Comparison of ENCODE assay signal across 18 mouse cellular contexts in the genomic region with DNA sequence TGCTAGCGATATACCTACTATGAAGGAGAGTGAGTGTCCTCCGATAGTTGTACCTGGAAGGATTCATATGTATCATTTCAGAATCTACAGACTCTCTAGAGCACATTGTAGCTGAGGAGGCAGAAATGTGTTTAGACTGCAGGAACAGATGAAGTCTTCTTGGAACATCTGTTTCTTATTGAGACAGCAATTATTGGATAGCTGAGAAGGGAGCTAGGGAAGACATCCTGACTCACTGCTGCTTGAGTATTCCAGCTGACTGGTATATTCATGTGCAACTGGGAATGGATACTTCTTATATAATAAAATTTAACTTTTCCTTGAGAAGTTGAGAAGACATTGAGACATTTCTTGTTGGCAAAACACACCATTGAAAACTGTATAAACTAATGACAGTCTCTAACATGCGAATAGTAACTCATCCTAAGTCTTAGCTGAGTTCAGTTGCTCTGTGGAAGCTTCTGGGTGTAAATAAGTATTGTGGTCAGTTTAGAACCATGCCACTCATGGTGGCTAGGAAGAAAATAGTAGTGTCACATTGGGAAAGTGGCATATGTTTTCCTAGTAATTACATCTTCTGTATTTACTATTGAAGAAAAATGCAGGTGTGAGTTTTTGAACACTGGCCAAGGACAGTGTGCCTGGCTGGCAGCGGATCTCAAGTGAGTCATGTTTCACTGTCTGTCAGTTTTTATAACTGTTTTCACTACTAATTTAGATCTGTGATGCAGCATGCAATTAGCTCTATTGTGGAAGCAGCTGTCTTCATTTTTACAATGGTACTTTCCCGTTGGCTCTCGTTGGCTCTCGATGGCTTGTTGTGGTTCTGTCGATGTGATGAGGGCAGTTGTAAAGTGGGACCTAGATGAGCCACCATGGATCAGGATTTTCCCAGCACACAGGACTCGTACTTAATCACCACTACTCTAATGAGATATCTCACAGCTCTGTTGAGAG.
DNase-seq lines count a peak whose midpoint lies in the region; ATAC-seq lines count a peak whose summit lies in the region.
"Had no signal": no experiment of that assay in that cellular context is flagged by ENCODE, and none has a peak within 500 bp of the region (broad histone marks: within the 10 kb centered on the region; RNA-seq: fewer than 3 reads in every experiment).

No protein-coding gene starts in this region.

- H3K27me3 ChIP-seq in forebrain, embryonic 13.5 days, result no peaks in the 10 kb centered on the region
- H3K27me3 ChIP-seq in forebrain, embryonic 11.5 days (ENCODE audit: control insufficient read depth, insufficient read depth, low read length), result no peaks in the 10 kb centered on the region
- no peaks in the 10 kb centered on the region for H3K27me3 ChIP-seq in embryonic facial prominence, embryonic 15.5 days
- H3K27me3 ChIP-seq: heart, embryonic 13.5 days; lung, embryonic 15.5 days had no signal

- H3K36me3 ChIP-seq in forebrain, embryonic 13.5 days (ENCODE audit: poor library complexity, severe bottlenecking), result no peaks in the 10 kb centered on the region
- H3K36me3 ChIP-seq in forebrain, embryonic 11.5 days (ENCODE audit: control insufficient read depth, insufficient read depth, low read length), result no peaks in the 10 kb centered on the region
- no peaks in the 10 kb centered on the region for H3K36me3 ChIP-seq in embryonic facial prominence, embryonic 15.5 days
- H3K36me3 ChIP-seq: heart, embryonic 13.5 days; lung, embryonic 15.5 days had no signal

- no peaks in the 10 kb centered on the region for H3K4me1 ChIP-seq in forebrain, embryonic 13.5 days
- H3K4me1 ChIP-seq in forebrain, embryonic 11.5 days (replicated peaks; ENCODE audit: control insufficient read depth, insufficient read depth, low read length), result no peaks in the 10 kb centered on the region
- no peaks in the 10 kb centered on the region; the same call in 1 of the 2 replicates for H3K4me1 ChIP-seq in embryonic facial prominence, embryonic 15.5 days
- H3K4me1 ChIP-seq: heart, embryonic 13.5 days; lung, embryonic 15.5 days had no signal

- H3K9me3 ChIP-seq in forebrain, embryonic 13.5 days (replicated peaks), result 0 out of 2 replicates have a peak, but pooled peaks cover 5% of the 10 kb centered on the region
- no peaks in the 10 kb centered on the region for H3K9me3 ChIP-seq in forebrain, embryonic 11.5 days (ENCODE audit: control insufficient read depth, low read length)
- no peaks in the 10 kb centered on the region for H3K9me3 ChIP-seq in embryonic facial prominence, embryonic 15.5 days (replicated peaks)
- H3K9me3 ChIP-seq: heart, embryonic 13.5 days; lung, embryonic 15.5 days had no signal

- DNase-seq in forebrain, embryonic 11.5 days (ENCODE audit: low spot score), result no peak
- peak; percentile 77 for DNase-seq in 3T3-L1 (ENCODE audit: low read depth, low spot score)
- peak; percentile 17 for DNase-seq in layer of hippocampus, adult 9-11 months
- no peak for DNase-seq in ovary, postnatal 14 days (ENCODE audit: low spot score)
- DNase-seq in ovary, postnatal 36 days (ENCODE audit: low spot score), result no peak
- no peak for DNase-seq in cerebellum, adult 9-10 months
- DNase-seq: adrenal gland, postnatal 36 days; B cell, adult 2 months; cerebellum, adult 11 months; gastrocnemius, postnatal 25 days; kidney, adult 11 months; kidney, postnatal 4 days; liver had no signal

- peak; percentile 90 for ATAC-seq in forebrain, embryonic 13.5 days
- ATAC-seq in forebrain, embryonic 11.5 days (replicated peaks; ENCODE audit: low FRiP score), result no peak
- peak; percentile 43; the same call in 1 of the 2 replicates for ATAC-seq in embryonic facial prominence, embryonic 15.5 days (ENCODE audit: insufficient number of reproducible peaks, low FRiP score, low TSS enrichment, low read depth)

- H3K9ac ChIP-seq in forebrain, embryonic 13.5 days, result no peak overlapping the region
- H3K9ac ChIP-seq in forebrain, embryonic 11.5 days (ENCODE audit: low read length), result no peak overlapping the region
- no peak overlapping the region for H3K9ac ChIP-seq in embryonic facial prominence, embryonic 15.5 days
- H3K9ac ChIP-seq: heart, embryonic 13.5 days; lung, embryonic 15.5 days had no signal

- no peak overlapping the region for H3K4me3 ChIP-seq in forebrain, embryonic 13.5 days
- no peak overlapping the region for H3K4me3 ChIP-seq in forebrain, embryonic 11.5 days (ENCODE audit: low read depth, low read length)
- H3K4me3 ChIP-seq in embryonic facial prominence, embryonic 15.5 days (replicated peaks), result no peak overlapping the region
- H3K4me3 ChIP-seq: heart, embryonic 13.5 days; lung, embryonic 15.5 days; myocyte had no signal

- H3K4me2 ChIP-seq in forebrain, embryonic 13.5 days, result no peak overlapping the region
- no peak overlapping the region for H3K4me2 ChIP-seq in forebrain, embryonic 11.5 days (ENCODE audit: low read depth, low read length, severe bottlenecking)
- H3K4me2 ChIP-seq in embryonic facial prominence, embryonic 15.5 days (replicated peaks), result no peak overlapping the region
- H3K4me2 ChIP-seq: heart, embryonic 13.5 days; lung, embryonic 15.5 days had no signal

- peak overlapping the region; percentile 19; the same call in 1 of the 2 replicates for H3K27ac ChIP-seq in forebrain, embryonic 13.5 days
- no peak overlapping the region for H3K27ac ChIP-seq in forebrain, embryonic 11.5 days (ENCODE audit: low read depth, low read length)
- H3K27ac ChIP-seq in embryonic facial prominence, embryonic 15.5 days (replicated peaks), result no peak overlapping the region
- H3K27ac ChIP-seq: heart, embryonic 13.5 days; lung, embryonic 15.5 days had no signal

- 60% methylated on average over 9 of the region's 9 CpGs for WGBS in forebrain, embryonic 13.5 days
- 77% methylated on average over 9 of the region's 9 CpGs for WGBS in forebrain, embryonic 11.5 days
- WGBS in embryonic facial prominence, embryonic 15.5 days, result 48% methylated on average over 9 of the region's 9 CpGs

Comparison
In these comparisons a context has a peak if more than half of its experiments do, and no peak if none do; other contexts are left out.
1. DNase-seq: peak in 3T3-L1 (single experiment) and layer of hippocampus, adult 9-11 months (single experiment); none in forebrain, embryonic 11.5 days (single experiment), ovary, postnatal 14 days (single experiment), ovary, postnatal 36 days (single experiment) and cerebellum, adult 9-10 months (single experiment).